Mouse (Mus musculus): ENCODE measurements around the gene Hmgb1. TPM values are rescaled to one million over a fixed set of nuclear protein-coding genes. Genes with fewer than 3 reads are reported as not detected.

Gene Hmgb1
- total and polyA plus RNA-seq, 3 experiments, result 517 to 576 (median 529) TPM

- Histone ChIP-seq H3K4me3 (ENCODE audit: low read depth, low read length) (no peak overlapping the region; the same call in 1 of the 2 replicates), H3K4me1 (ENCODE audit: insufficient read depth, low read depth, low read length) (peaks cover 23% of the 10 kb centered on the region), H3K9me3 (replicated peaks) (no peaks in the 10 kb centered on the region), H3K36me3 (replicated peaks) (peaks cover 33% of the 10 kb centered on the region), H3K27me3 (ENCODE audit: insufficient read depth, low read length) (no peaks in the 10 kb centered on the region)
- DNase-seq (ENCODE audit: low spot score) (no peak), ATAC-seq (ENCODE audit: extremely low read depth, insufficient number of reproducible peaks, low FRiP score, poor library complexity, severe bottlenecking) (no peak)
- no peak for TF ChIP-seq TAL1 (conservative IDR thresholded peaks at IDR 0.05; ENCODE audit: low read depth, low read length)
Observed at GRCm38 (mm10) chr5:149182186-149182870, 2.0 kb downstream of the Hmgb1 start.

- ATAC-seq (ENCODE audit: extremely low read depth, insufficient number of reproducible peaks, low FRiP score, poor library complexity, severe bottlenecking) (no peak), DNase-seq (ENCODE audit: low spot score) (no peak)
- H3K4me1 ChIP-seq (ENCODE audit: insufficient read depth, low read depth, low read length), result peaks cover 8% of the 10 kb centered on the region
- no peak for TF ChIP-seq GATA1 (IDR thresholded peaks at IDR 0.05; ENCODE audit: borderline replicate concordance, low read length)
- TF ChIP-seq POLR2AphosphoS5 (IDR thresholded peaks at IDR 0.05; ENCODE audit: insufficient replicate concordance, low read depth, low read length), result no peak
- H3K36me3 ChIP-seq (replicated peaks), result peaks cover 25% of the 10 kb centered on the region
- no peak overlapping the region for H3K4me3 ChIP-seq (ENCODE audit: low read depth, low read length)
- H3K27me3 ChIP-seq (ENCODE audit: insufficient read depth, low read length), result no peaks in the 10 kb centered on the region
- H3K9me3 ChIP-seq (replicated peaks), result no peaks in the 10 kb centered on the region
Observed at GRCm38 (mm10) chr5:149179826-149180225, 4.5 kb downstream of the Hmgb1 start.

- ATAC-seq (ENCODE audit: extremely low read depth, insufficient number of reproducible peaks, low FRiP score, poor library complexity, severe bottlenecking), result no peak
- no peak overlapping the region for H3K4me3 ChIP-seq (ENCODE audit: low read depth, low read length)
Observed at GRCm38 (mm10) chr5:149178095-149178494, 6.2 kb downstream of the Hmgb1 start.

GRCm38 (mm10) chr5:149175736-149176135 lies 8.6 kb downstream of the Hmgb1 start:
- ATAC-seq (ENCODE audit: extremely low read depth, insufficient number of reproducible peaks, low FRiP score, poor library complexity, severe bottlenecking) (no peak), DNase-seq (ENCODE audit: low spot score) (no peak)
- no peaks in the 10 kb centered on the region; the same call in 1 of the 2 replicates for H3K27me3 ChIP-seq (ENCODE audit: insufficient read depth, low read length)
- H3K9me3 ChIP-seq (replicated peaks), result no peaks in the 10 kb centered on the region
- H3K4me1 ChIP-seq (ENCODE audit: insufficient read depth, low read depth, low read length), result peaks cover 3% of the 10 kb centered on the region; the same call in 1 of the 2 replicates
- TF ChIP-seq POLR2AphosphoS5 (IDR thresholded peaks at IDR 0.05; ENCODE audit: insufficient replicate concordance, low read depth, low read length) (no peak), GATA2 (IDR thresholded peaks at IDR 0.05; ENCODE audit: borderline replicate concordance, low read depth, low read length) (no peak), CTCF (IDR thresholded peaks at IDR 0.05; ENCODE audit: low read depth, low read length) (no peak), GATA1 (IDR thresholded peaks at IDR 0.05; ENCODE audit: borderline replicate concordance, low read length) (no peak), TAL1 (conservative IDR thresholded peaks at IDR 0.05; ENCODE audit: low read depth, low read length) (no peak)
- no peak overlapping the region for H3K4me3 ChIP-seq (ENCODE audit: low read depth, low read length)
- peaks cover 20% of the 10 kb centered on the region for H3K36me3 ChIP-seq (replicated peaks)

More at GRCm38 (mm10) chr5:149178095-149178494, 6.2 kb downstream of the Hmgb1 start:
- TF ChIP-seq TAL1 (conservative IDR thresholded peaks at IDR 0.05; ENCODE audit: low read depth, low read length), result no peak
- no peak for TF ChIP-seq GATA1 (IDR thresholded peaks at IDR 0.05; ENCODE audit: borderline replicate concordance, low read length)
- TF ChIP-seq CTCF (IDR thresholded peaks at IDR 0.05; ENCODE audit: low read depth, low read length), result no peak
- TF ChIP-seq GATA2 (IDR thresholded peaks at IDR 0.05; ENCODE audit: borderline replicate concordance, low read depth, low read length), result no peak
- no peak for TF ChIP-seq POLR2AphosphoS5 (IDR thresholded peaks at IDR 0.05; ENCODE audit: insufficient replicate concordance, low read depth, low read length)
- no peak for DNase-seq (ENCODE audit: low spot score)
- H3K36me3 ChIP-seq (replicated peaks), result peaks cover 25% of the 10 kb centered on the region
- peaks cover 8% of the 10 kb centered on the region for H3K4me1 ChIP-seq (ENCODE audit: insufficient read depth, low read depth, low read length)
- H3K27me3 ChIP-seq (ENCODE audit: insufficient read depth, low read length), result no peaks in the 10 kb centered on the region
- H3K9me3 ChIP-seq (replicated peaks), result no peaks in the 10 kb centered on the region

GRCm38 (mm10) chr5:149174527-149174926 lies 9.8 kb downstream of the Hmgb1 start:
- no peak overlapping the region for H3K4me3 ChIP-seq (ENCODE audit: low read depth, low read length)
- H3K4me1 ChIP-seq (ENCODE audit: insufficient read depth, low read depth, low read length), result peaks cover 3% of the 10 kb centered on the region; the same call in 1 of the 2 replicates
- peaks cover 11% of the 10 kb centered on the region for H3K36me3 ChIP-seq (replicated peaks)
- H3K27me3 ChIP-seq (ENCODE audit: insufficient read depth, low read length), result no peaks in the 10 kb centered on the region; the same call in 1 of the 2 replicates
- no peaks in the 10 kb centered on the region for H3K9me3 ChIP-seq (replicated peaks)
- TF ChIP-seq TAL1 (conservative IDR thresholded peaks at IDR 0.05; ENCODE audit: low read depth, low read length) (no peak), GATA2 (IDR thresholded peaks at IDR 0.05; ENCODE audit: borderline replicate concordance, low read depth, low read length) (no peak), GATA1 (IDR thresholded peaks at IDR 0.05; ENCODE audit: borderline replicate concordance, low read length) (no peak), CTCF (IDR thresholded peaks at IDR 0.05; ENCODE audit: low read depth, low read length) (no peak), POLR2AphosphoS5 (IDR thresholded peaks at IDR 0.05; ENCODE audit: insufficient replicate concordance, low read depth, low read length) (no peak)
- no peak for ATAC-seq (ENCODE audit: extremely low read depth, insufficient number of reproducible peaks, low FRiP score, poor library complexity, severe bottlenecking)
- DNase-seq (ENCODE audit: low spot score), result no peak

GRCm38 (mm10) chr5:149172246-149172645 lies 12.0 kb downstream of the Hmgb1 start:
- Histone ChIP-seq H3K9me3 (replicated peaks) (no peaks in the 10 kb centered on the region), H3K4me3 (ENCODE audit: low read depth, low read length) (no peak overlapping the region), H3K36me3 (replicated peaks) (peaks cover 2% of the 10 kb centered on the region), H3K4me1 (ENCODE audit: insufficient read depth, low read depth, low read length) (peaks cover 3% of the 10 kb centered on the region; the same call in 1 of the 2 replicates), H3K27me3 (ENCODE audit: insufficient read depth, low read length) (no peaks in the 10 kb centered on the region; the same call in 1 of the 2 replicates)
- TF ChIP-seq CTCF (IDR thresholded peaks at IDR 0.05; ENCODE audit: low read depth, low read length) (no peak), GATA2 (IDR thresholded peaks at IDR 0.05; ENCODE audit: borderline replicate concordance, low read depth, low read length) (no peak), GATA1 (IDR thresholded peaks at IDR 0.05; ENCODE audit: borderline replicate concordance, low read length) (no peak), POLR2AphosphoS5 (IDR thresholded peaks at IDR 0.05; ENCODE audit: insufficient replicate concordance, low read depth, low read length) (no peak), TAL1 (conservative IDR thresholded peaks at IDR 0.05; ENCODE audit: low read depth, low read length) (no peak)
- no peak for DNase-seq (ENCODE audit: low spot score)
- no peak for ATAC-seq (ENCODE audit: extremely low read depth, insufficient number of reproducible peaks, low FRiP score, poor library complexity, severe bottlenecking)
